Mouse (Mus musculus) right cerebral cortex, adult 18-20 months (tissue): ENCODE results near the gene 4930522L14Rik.
A peak's percentile ranks its signal among the peaks of the same experiment; 100 is the strongest.
"Not testable (repeated sequence)": the region's sequence is repeated elsewhere in the genome, so short reads cannot be mapped to it uniquely, and the experiment has no call there.

ENCODE experiments used
- DNase-seq: peaks from one replicate; pipeline ENCODE4 v3.0.0; 2022; ENCODE audit warnings: mixed read lengths

4930522L14Rik gene

GRCm38 (mm10) chr5:109751391-109752071, at the start of gene 4930522L14Rik:
TSS of gene 4930522L14Rik (minus strand) at chr5:109751886.
- DNase-seq = peak; percentile 68

GRCm38 (mm10) chr5:109801466-109801865, 49.8 kb upstream of the 4930522L14Rik start:
- not testable (repeated sequence) for DNase-seq

GRCm38 (mm10) chr5:109799948-109800347, 48.3 kb upstream of the 4930522L14Rik start:
- not testable (repeated sequence) for DNase-seq

GRCm38 (mm10) chr5:109797017-109797416, 45.3 kb upstream of the 4930522L14Rik start:
- not testable (repeated sequence) for DNase-seq

- DNase-seq = peak; percentile 19
Observed at GRCm38 (mm10) chr5:109795967-109796652, 44.4 kb upstream of the 4930522L14Rik start.

GRCm38 (mm10) chr5:109752073-109752780, 541 bp upstream of the 4930522L14Rik start:
- DNase-seq = not testable (repeated sequence)

- not testable (repeated sequence) for DNase-seq
Observed at GRCm38 (mm10) chr5:109745081-109745480, 6.6 kb downstream of the 4930522L14Rik start.

GRCm38 (mm10) chr5:109717341-109717740, 34.3 kb downstream of the 4930522L14Rik start:
- DNase-seq = not testable (repeated sequence)

- not testable (repeated sequence) for DNase-seq
Observed at GRCm38 (mm10) chr5:109691205-109691965, 60.3 kb downstream of the 4930522L14Rik start.

GRCm38 (mm10) chr5:109690537-109691201, 61.0 kb downstream of the 4930522L14Rik start, which contains the start of gene 5430403G16Rik:
TSS of gene 5430403G16Rik (minus strand) at chr5:109691041.
- DNase-seq = peak; percentile 83
